Mouse (Mus musculus): Measurements from ENCODE around the gene Nvl.
A peak's percentile ranks its signal among the peaks of the same experiment; 100 is the strongest.

Nvl gene

GRCm38 (mm10) chr1:181143950-181144836, at the start of gene Nvl, which contains the start of gene Cnih4:
Nvl (minus strand) TSS chr1:181144204.
Cnih4 (plus strand) TSS chr1:181144693.
- DNase-seq (ENCODE audit: low spot score): peak; percentile 94

- DNase-seq (ENCODE audit: low spot score): no peak
These were observed 44.9 kb upstream of the Nvl start for GRCm38 (mm10) chr1:181188925-181189324.

DNA sequence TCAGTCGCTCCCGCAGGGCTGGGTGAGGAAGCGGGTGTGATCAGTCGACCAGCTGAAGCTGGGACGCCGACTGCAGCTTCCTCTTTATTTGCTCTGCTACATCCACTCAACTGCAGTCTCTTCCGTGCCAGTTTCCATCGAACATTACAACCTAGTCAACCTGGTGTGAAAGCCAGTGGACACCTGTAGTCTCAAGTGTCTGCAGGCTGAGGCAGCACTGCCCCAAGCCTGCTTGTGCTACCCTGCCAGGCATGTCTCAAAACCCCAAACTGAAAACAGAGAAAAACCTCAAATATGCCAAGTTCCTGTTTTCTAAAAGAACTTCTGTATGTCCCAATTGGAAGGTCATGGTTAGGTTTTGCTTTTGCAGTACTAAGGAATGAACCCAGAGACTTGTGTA, 26.2 kb upstream of the Nvl start:
- DNase-seq (ENCODE audit: low spot score): no peak

DNA sequence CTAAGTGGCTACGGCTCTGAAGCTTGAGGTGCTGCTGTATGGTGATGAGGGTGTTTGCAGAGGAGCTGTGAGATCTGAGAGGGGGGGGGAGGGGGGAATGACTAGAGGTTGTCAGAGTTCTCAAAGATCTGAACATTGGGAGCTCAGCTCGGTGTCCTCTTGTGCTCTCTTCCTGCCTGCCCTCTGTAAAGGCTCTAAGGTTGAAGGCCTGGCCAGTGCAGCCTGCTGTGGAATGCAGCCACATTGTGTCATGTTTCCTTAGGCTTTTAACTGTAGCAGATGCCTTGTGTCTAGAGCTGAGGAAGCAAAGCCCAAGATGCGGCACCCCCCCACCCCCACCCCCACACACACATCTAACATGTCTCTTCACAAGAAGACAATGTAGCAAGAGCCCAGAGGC, 24.4 kb upstream of the Nvl start:
- DNase-seq (ENCODE audit: low spot score): no peak

- DNase-seq (ENCODE audit: low spot score): no peak
These were observed 23.8 kb upstream of the Nvl start for GRCm38 (mm10) chr1:181167816-181168215.

DNA sequence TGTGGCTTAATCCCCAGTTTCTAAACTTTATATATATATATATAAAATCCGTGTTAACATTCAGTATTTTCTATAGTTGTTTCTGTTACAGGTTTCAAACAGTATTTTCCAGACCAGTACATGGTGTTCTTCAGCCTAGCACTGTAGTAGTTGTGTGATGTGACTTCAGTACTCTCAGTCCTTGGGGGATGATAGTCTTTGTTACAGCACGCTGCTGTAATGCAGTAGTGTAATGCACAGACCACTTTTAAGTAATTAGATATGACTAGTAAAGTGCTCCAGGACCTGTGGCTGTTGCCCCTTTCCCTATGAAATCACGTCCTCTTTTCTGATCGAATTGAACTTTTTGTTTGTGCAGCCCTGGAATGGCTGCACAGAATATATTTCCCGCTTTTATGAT, 7.5 kb upstream of the Nvl start:
- DNase-seq (ENCODE audit: low spot score): no peak

- DNase-seq (ENCODE audit: low spot score): peak; percentile 89
These were observed 7.0 kb upstream of the Nvl start for GRCm38 (mm10) chr1:181150827-181151534.

DNA sequence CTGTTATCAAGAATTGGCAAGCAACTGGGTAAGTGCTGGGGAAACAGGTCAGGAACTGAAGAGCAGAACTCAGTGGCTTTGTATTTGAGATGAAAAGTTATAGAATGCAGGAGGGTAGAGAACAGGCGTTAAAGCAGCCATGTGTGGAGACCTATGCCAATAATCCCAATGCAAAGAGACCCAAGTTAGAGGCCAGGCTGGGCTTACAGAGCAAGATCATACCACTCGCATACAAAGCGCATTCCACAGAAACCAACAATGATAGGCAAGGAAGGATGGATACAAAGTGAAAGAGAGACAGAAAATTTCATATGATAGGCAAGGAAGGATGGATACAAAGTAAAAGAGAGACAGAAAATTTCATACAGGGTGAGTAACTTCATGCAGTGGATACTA, 6.4 kb upstream of the Nvl start:
- no peak for DNase-seq (ENCODE audit: low spot score)

- no peak for DNase-seq (ENCODE audit: low spot score)
These were observed 5.5 kb upstream of the Nvl start for GRCm38 (mm10) chr1:181149373-181150017.

DNA sequence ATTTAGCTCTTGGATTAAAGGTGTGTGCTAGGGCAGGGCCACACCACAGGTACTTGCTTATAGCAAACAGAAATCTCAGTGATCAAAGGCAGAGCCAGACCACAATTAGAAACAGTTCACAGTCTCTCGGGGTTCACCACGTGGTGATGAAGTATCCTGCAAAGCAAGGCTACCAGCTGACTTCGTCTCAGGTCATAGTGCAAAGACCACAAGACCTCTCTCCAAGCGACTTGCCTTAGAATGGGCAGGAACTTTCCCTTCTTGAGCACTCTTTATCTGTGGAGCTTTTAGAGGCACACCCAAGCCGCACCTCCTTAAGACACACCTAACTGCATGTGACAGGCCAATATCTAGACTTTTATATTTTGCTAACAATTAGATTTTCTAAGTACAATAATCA, 4.5 kb upstream of the Nvl start:
- DNase-seq (ENCODE audit: low spot score): peak; percentile 81

- no peak for DNase-seq (ENCODE audit: low spot score)
These were observed 2.2 kb upstream of the Nvl start for GRCm38 (mm10) chr1:181146187-181146586.

DNA sequence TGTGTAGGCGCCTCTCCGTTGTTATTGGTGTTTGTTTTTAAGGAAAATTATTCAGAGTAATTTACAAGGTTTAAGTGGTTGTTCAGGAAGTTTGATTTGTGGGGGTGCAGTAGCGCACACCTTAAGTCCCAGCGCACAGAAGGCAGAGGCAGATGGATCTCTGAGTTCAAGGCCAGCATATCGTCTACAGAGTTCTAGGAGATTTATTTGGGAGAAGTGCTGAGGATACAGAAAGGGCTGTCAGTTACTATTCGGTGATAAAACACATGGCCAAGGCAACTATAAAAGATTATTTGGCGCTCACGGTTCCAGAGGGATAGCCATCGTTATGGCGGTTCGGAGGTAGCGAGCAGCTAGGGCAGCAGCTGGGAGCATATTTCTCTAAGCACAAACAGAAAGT, 962 bp upstream of the Nvl start:
- DNase-seq (ENCODE audit: low spot score): no peak

DNA sequence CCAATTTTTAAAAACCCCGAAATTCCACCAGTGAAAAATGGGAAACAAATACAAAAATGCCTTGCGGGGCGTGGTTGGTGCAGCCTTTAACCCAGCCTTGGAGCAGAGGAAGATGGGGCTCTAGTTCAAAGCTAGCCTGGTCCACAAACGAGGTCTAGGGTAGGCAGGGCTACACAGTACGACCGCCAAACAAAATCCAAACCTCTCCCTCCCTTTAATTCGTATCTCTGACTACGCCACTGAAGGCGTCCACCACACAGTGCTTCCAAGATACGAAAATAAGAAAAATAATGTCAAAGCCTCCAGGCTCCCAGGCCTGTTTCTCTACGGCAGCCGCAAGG, 425 bp downstream of the Nvl start:
- DNase-seq (ENCODE audit: low spot score): no peak

- no peak for DNase-seq (ENCODE audit: low spot score)
These were observed 5.3 kb downstream of the Nvl start for GRCm38 (mm10) chr1:181138730-181139129.

GRCm38 (mm10) chr1:181131915-181132314, 12.1 kb downstream of the Nvl start:
- DNase-seq (ENCODE audit: low spot score): no peak

DNA sequence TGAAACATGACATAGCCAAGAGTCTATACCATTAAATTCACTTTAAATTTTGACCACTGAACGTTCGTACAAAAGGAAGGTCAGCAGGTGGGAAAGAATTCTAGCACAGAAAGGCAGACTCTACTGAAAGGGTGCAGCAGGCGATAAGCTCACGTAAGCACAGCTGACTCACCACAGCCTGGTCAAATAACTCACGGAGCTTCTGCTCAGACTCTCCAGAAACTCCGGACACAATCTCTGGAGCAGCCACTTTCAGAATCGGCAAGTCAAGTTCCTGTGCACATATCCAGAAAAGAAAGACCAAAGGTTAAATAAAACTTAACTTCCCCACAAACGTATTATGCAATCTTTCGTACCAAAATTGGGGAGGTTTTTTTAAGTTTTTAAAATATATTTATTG, 17.2 kb downstream of the Nvl start:
- peak; percentile 65 for DNase-seq (ENCODE audit: low spot score)

- no peak for DNase-seq (ENCODE audit: low spot score)
These were observed 18.1 kb downstream of the Nvl start for GRCm38 (mm10) chr1:181125916-181126315.

GRCm38 (mm10) chr1:181124145-181124544, 19.9 kb downstream of the Nvl start:
- no peak for DNase-seq (ENCODE audit: low spot score)

GRCm38 (mm10) chr1:181117112-181117511, 26.9 kb downstream of the Nvl start:
- no peak for DNase-seq (ENCODE audit: low spot score)

DNA sequence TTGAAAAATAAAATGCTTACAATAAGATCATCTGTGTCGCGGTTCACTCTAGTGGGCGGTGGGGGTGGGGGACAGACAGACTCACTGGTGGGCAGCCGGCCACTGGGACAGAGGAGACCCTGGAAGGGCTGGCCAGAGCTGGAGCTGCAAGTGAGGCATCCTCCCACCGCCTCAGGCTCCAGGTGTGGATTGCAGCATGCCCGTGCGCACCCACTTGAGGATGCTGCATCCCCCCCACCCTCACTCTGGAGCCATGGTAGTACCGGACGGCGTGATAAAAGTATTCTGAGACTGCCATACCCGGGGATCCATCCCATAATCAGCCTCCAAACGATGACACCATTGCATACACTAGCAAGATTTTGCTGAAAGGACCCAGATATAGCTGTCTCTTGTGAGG, 54.0 kb downstream of the Nvl start:
- no peak for DNase-seq (ENCODE audit: low spot score)

DNA sequence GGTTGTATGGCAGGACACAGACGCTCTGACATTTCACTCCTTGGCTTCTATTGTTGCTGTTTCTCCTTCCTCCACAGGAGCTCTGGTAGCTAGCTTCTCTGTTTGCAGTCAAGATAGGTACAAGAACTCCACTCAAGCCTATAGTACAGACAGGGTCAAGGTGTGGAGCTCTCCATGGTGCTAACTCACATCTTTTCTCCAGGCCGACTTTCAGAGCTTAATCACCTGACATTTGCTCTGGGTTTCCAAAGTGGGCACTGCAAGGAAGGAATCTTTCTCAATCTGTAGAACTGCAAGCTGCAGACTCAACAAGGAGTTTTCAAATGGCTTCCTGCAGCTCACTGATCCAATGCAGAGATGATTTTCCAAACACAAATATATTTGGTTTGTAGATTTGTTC, 60.0 kb downstream of the Nvl start:
- DNase-seq (ENCODE audit: low spot score): peak; percentile 26

- DNase-seq (ENCODE audit: low spot score): no peak
These were observed 70.9 kb downstream of the Nvl start for GRCm38 (mm10) chr1:181073075-181073474.

DNA sequence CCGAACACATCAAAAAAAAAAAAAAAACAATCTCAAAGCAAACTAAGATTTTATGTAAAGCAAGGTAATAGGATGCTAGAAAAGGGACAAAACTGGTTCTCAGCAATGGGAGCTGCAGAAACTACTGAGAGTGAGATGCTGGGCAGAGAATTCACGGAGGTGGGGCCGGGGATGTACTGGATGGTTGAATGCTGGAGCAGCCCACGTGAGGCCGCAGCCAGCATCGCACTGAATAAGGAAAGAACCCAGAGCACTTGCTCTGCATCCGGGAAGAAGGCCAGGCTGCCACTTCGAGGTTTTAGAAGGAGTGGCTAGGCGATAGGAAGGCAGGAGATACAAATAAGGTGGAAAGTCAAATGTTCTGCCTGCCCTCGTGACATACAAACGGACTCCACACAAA, 74.3 kb downstream of the Nvl start:
- no peak for DNase-seq (ENCODE audit: low spot score)

Measured in yolk sac, embryonic 10.5 days (tissue).